Mouse (Mus musculus) brown adipose tissue, adult 24 weeks (tissue): Measurements from ENCODE around the gene Mfap4. TPM values are rescaled to one million over a fixed set of nuclear protein-coding genes. Genes with fewer than 3 reads are reported as not detected.

Experiments
- H3K27ac ChIP-seq: fragments of 200-500 bp; replicated peaks from 2 replicates; pipeline ENCODE4 v1.5.1; 2012; ENCODE audit warnings: low read depth, mild to moderate bottlenecking, low read length
- H3K4me1 ChIP-seq: fragments of 200-500 bp; 2 replicates; pipeline ENCODE4 v1.6.1; 2012; ENCODE audit warnings: low read length, mixed read lengths; ENCODE audit not compliant: control insufficient read depth, insufficient read depth, insufficient read length
- H3K4me3 ChIP-seq: fragments of 200-500 bp; 2 replicates; pipeline ENCODE4 v1.5.1; 2012; ENCODE audit warnings: low read depth, mild to moderate bottlenecking, low read length, moderate library complexity; ENCODE audit not compliant: insufficient read depth
- polyA plus RNA-seq: library from polyadenylated mRNA; stranded (reverse); fragments of >200 nt; gene quantifications from 2 replicates; pipeline ENCODE4 v1.2.4, GENCODE M21; 2012; ENCODE audit not compliant: missing spikeins, insufficient read depth, insufficient read length

The Mfap4 gene
- polyA plus RNA-seq, 1 experiment = 2.0 TPM

DNA sequence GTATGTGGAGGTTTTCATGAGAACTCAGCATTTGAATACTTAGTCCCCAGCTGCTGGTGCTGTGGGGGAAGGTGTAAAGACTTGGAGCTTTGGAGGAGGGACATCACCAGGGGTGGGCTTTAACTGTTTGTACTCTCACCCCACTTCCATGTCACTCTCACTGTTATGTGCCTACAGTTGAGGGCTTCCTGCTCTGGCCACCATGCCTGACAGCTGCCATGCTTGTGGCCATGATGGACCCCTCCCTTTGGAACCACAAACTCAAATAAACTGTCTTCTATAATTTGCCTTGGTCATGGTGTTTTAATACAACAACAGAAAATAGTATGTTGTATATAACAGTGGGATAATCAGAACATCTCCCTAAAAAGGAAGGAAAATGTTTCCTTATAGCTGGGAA lies 14.4 kb upstream of the Mfap4 start:
- no peaks in the 10 kb centered on the region; the same call in 1 of the 2 replicates for H3K4me1 ChIP-seq
- H3K4me3 ChIP-seq = no peak overlapping the region
- H3K27ac ChIP-seq = no peak overlapping the region

DNA sequence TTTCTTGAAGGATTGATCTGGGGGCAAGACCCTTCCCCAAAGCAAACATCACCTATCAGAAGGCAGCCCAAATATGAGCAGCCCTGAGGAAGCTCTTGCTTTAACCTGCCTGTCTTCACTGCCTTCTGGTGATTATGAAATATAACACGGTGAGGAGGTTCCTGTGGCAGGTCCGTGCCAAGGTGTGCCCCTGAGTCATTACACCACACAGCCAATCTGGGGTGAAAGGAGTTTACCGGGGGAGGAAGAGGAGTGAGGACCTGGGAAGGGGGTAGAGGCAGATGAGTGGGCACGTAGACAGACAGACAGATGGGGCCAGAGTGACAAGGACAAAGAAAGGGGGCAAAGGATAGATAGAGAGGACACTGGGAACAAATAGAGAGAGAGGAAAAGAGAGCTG lies 11.6 kb upstream of the Mfap4 start:
- no peak overlapping the region for H3K4me3 ChIP-seq
- H3K4me1 ChIP-seq = no peaks in the 10 kb centered on the region; the same call in 1 of the 2 replicates
- H3K27ac ChIP-seq = no peak overlapping the region

DNA sequence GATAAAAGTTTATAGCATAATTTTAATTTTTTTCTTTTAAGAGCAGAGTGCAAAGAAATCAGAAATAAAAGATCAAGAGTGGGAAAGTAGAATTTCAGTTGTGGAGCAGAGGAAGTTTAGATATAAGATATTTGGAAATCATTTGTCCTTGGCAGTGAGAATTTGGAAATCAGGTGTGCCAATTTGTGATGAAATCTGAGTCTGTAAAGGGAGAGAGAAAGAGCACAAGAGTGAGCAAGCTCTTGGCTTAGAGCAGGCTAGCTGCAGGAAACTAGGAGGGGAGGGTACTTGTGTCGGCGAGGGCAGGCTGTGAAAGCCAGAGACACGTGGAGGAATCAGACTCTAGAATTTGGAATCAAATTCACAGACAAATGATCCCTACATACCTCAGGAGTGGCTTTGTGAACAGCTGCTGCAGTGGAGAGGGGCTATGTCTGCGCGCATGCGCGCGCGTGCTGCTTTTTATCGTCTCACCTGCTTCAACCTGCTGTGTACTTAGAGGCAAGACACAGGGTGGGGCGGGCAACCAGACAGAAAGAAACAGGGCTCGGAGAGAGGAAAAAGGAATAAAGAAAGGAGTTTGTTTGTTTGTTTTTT lies 8.3 kb upstream of the Mfap4 start:
- H3K4me3 ChIP-seq = no peak overlapping the region
- H3K4me1 ChIP-seq = no peaks in the 10 kb centered on the region
- H3K27ac ChIP-seq = no peak overlapping the region

DNA sequence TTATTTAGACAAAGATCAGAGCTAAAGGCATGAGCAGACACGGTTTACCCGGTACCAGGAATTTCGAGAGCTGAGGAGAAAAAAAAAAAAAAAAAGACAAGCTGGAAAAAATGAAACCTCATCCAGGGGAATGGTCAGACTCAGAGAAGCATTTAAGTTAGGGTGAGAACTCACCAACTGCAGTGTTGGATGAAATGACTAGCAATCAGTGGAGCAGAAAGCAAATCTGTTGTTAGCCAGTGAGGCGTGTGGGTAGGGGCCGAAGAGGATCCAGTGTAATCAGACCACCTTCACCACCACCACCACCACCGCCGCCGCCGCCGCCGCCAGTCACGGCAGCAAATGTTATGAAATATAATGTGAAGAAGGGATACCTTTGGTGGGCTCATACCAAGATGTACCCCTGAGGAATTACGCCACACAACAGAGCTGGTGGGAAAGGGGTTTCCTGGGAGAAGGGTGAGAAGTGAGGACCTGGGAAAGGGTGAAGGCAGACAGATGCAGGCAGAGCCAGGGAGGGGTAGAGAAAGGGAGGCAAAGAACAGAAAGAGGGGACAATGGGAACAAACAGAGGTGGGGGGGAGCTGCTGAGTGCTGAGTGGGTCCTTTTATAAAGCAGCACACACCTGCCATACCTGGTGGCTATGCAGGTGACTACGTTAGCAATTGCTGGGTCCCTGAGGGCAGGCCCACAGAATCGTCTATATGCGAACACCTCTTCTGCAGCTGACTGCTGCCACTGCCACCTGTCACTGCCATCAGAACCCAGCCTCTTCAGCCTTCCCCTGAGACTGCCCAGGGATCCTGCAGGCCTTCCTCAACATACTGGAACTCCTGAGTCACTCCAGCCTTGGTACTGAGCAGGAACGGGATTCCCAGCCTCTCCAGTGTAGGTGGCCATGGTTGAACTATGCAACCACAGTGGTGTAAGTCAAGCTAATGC lies 7.4 kb upstream of the Mfap4 start:
- Histone ChIP-seq H3K4me3 (no peak overlapping the region), H3K4me1 (no peaks in the 10 kb centered on the region), H3K27ac (no peak overlapping the region)

GRCm38 (mm10) chr11:61478788-61479187 lies 6.4 kb upstream of the Mfap4 start:
- H3K4me1 ChIP-seq = no peaks in the 10 kb centered on the region
- H3K4me3 ChIP-seq = no peak overlapping the region
- no peak overlapping the region for H3K27ac ChIP-seq

DNA sequence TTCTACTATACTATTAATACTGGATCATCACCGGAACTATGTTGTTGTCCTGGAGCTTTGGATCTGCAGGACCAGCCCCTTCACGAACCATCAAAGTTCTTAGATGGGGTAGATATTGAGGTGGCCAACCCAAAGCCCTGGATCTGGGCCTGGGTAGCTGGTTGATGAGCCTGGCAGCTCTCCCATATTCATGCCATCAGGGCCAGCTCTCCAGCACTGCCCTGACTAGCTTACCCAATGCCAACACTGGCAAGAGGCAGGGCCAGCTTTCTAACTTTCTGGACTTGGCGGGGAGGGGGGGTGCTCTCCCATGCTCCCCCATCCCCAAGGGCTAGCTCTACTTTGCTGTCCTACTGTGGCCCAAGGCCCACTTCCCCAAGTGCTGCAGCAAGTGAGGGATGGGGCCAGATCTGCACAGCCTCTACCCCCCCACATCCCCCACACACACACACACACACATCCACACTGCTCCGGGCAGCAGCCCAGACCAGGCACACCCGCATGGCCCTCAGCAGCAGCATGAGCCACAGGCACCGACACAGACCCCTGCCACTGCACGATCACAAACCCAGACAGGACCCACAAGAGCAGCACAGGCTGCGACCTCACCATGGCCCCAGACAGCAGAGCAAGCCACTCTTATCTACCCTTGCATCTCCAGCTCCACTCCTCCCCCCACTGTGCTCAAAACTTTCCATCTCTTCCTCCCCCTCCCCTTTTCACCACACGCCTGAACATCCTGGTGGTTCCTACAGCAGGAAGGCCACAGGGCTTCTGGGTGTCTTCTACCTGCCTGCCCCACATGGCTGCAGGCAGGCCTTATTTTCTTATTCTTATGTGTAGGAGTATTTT lies 3.8 kb upstream of the Mfap4 start:
- H3K4me3 ChIP-seq = no peak overlapping the region
- no peak overlapping the region for H3K27ac ChIP-seq
- no peaks in the 10 kb centered on the region for H3K4me1 ChIP-seq

- Histone ChIP-seq H3K27ac (no peak overlapping the region), H3K4me1 (no peaks in the 10 kb centered on the region), H3K4me3 (no peak overlapping the region)
Observed at GRCm38 (mm10) chr11:61483226-61483845, 1.9 kb upstream of the Mfap4 start.

- Histone ChIP-seq H3K4me3 (no peak overlapping the region), H3K27ac (no peak overlapping the region), H3K4me1 (no peaks in the 10 kb centered on the region)
Observed at GRCm38 (mm10) chr11:61484256-61484612, 997 bp upstream of the Mfap4 start.

DNA sequence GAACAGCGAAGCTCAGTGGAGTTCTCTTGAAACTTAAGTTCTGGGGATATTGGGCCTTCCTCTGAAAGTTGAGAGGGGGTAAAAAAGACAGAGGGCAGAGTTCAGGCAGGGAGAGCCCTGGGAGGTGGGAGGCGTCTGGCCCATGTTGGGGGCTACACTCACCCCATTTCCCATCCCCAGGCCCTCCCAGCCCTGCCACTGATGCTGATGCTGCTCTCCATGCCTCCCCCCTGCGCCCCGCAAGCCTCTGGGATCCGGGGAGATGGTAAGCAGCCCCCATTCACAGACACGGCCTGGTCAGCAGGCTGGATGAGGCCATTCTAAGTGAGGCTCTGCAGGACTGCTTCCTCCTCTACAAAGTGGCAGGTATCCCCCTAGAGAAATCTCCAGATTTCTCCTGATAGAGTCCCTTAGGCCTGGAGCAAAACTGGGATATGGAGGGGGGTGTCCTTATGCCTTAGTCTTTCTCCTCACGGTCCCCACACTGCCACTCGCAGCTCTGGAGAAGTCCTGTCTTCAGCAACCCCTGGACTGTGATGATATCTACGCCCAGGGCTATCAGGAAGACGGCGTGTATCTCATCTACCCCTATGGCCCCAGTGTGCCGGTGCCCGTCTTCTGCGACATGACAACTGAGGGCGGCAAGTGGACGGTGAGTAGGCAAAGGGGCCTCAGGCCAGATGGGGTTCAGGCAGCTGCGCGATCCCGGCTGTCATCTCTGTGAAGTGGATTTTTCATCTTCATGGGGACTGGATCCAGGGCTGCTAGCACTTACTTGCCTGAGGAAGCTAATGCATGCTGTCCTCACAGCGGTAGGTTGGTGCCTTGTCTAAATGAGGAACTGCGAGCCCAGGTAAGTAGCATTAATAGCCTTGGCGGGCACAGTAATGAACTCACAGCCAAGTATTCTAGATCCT lies 568 bp downstream of the Mfap4 start:
- Histone ChIP-seq H3K27ac (no peak overlapping the region), H3K4me3 (no peak overlapping the region)

GRCm38 (mm10) chr11:61486458-61487219 lies 1.4 kb downstream of the Mfap4 start:
- Histone ChIP-seq H3K4me1 (no peaks in the 10 kb centered on the region), H3K27ac (no peak overlapping the region), H3K4me3 (no peak overlapping the region)

More for the DNA sequence above, 568 bp downstream of the Mfap4 start:
- no peaks in the 10 kb centered on the region for H3K4me1 ChIP-seq

DNA sequence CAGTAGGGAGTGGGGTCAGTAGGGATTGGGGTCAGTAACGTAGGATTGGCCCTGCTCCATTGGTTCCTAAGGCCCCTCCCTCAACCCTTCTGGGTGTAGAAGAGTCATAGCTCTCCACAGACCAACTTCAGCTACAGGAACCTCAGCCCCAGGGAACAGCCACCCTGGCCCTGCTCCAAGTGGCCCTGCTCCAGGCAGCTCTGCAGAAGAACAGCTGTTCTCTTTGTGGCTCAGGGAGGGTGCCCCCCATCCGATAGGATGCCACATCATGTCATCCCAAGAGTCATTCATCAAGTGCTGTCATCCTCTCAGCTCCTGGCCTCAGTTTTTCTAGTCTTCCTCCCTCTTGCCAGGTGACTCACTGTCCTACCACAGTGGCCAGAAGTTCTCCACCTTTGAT lies 2.2 kb downstream of the Mfap4 start:
- no peak overlapping the region for H3K27ac ChIP-seq
- H3K4me1 ChIP-seq = no peaks in the 10 kb centered on the region
- H3K4me3 ChIP-seq = no peak overlapping the region

GRCm38 (mm10) chr11:61487936-61488335 lies 2.7 kb downstream of the Mfap4 start:
- Histone ChIP-seq H3K4me1 (peaks cover under 1% of the 10 kb centered on the region; the same call in 1 of the 2 replicates), H3K27ac (no peak overlapping the region), H3K4me3 (no peak overlapping the region)

DNA sequence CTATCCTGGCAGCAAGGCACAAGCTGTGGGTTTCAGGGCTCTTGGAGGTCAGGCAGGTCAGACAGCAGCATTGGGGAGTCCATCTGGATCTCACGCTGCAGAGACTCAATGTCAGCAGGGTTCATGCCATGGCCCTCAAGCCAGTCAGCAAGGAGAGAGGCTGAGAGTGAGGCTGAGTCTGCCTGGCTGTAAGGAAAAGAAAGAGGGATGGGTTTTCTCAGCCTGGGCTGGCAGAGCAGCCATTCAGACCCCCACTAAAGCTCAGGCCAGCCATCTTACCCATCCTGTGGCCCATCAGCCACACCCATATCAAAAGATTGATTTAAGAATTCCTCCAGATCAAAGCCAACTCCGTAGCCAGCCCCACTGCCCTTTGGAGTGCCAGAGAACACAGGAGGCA lies 3.9 kb downstream of the Mfap4 start:
- no peak overlapping the region for H3K27ac ChIP-seq
- peaks cover 6% of the 10 kb centered on the region; the same call in 1 of the 2 replicates for H3K4me1 ChIP-seq
- no peak overlapping the region for H3K4me3 ChIP-seq
